Mouse (Mus musculus): ENCODE results near the gene Dgat2. TPM values are rescaled to one million over a fixed set of nuclear protein-coding genes. Genes with fewer than 3 reads are reported as not detected.

Gene Dgat2
- polyA plus RNA-seq (2012; fragmentation: generic; extraction: Trizol): 1 to 10 TPM; 1.2 to 4.2 TPM

DNA sequence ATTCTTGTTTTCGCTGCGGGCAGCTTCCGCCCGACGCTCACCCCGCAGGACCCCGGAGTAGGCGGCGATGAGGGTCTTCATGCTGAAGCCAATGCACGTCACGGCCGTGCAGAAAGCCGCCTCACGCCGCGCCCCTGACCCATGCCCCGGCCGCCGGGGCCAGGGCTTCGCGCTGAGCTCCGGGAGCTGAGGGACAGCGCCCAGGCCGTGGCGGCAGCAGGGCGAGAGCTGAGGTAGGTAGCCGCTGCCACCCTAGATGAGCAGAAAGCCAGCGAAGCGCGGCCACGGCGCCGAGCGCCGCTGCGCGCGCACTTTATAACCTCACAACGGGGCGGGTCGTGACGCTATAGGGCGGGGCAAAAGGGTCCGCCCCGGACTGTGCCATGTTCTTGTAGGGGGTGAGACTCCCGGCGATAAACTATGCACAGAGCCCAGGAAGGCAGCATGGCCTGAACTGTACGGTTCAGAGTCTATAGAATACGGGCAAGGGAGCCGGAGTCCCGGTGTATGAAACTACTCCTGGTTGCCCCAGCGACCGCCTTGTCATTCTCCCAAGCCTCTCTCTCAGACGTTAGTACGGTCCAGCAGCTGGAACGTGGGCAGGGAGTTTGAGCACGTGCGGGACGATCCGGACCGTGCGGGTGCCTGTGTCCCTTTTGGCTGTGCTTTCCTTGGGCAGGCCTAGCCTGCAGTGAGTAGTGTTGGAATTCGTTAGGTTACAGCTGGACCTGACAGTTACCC lies at the start of gene Dgat2:
Gene Dgat2, minus strand, starts transcription at position 288 of the 741 bp plus-strand sequence.

DNA sequence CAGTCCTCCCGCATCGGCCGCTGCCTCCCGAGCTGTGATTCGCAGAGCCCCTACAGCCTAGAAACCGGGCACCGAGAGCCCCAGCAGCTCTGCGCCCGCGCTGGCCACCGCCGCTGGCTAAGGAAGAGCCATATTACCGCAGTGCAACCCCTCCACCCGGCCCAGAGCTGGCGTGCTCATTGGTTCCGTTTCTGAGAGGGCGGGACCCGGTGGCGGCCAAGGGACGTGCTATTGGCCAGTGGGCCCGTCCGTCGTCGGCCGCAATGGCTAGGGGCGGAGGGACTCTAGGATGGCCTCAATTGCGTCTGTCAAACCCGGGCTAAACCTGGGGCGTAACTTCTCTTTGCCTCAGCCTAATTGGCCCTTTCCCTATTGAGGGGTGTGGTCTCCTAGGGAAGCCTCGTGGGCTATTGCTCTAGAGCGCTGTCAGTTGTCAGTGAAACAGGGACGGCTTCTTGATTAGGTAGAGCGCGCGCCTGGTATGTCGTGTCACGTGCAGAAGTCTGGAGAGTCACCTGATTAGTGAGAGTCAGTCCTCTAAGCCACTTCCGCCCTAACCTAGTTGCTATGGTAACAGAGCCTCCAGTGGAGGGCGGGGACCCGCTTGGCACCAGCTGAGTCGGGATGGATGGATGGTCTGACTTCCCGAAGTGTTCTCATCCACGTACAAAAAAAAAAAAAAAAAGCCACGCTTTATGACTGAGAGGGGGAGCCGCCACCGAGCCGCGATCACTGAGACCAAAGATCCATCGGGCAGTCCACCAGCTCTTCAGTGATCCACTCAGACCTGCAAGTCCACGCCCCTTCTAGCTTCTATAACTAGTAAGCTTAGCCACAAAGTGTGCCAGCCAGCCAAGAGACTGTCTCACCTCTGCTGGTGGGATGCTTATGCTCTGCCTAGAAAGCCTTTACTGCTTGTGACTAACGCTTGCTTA lies 41.3 kb downstream of the Dgat2 start, which contains the start of gene Uvrag:
Gene Uvrag, minus strand, starts transcription at position 158 of the 935 bp plus-strand sequence.

Other genes with a start within 250 kb of the Dgat2 start
- gene Uvrag, start 41.6 kb downstream of the Dgat2 start, polyA plus RNA-seq (2012; fragmentation: generic; extraction: Trizol): 1 to 10 TPM; 2.8 to 9.3 TPM
- under 1 TPM; 0.57 to 0.89 TPM for gene Mogat2, start 55.9 kb upstream of the Dgat2 start, polyA plus RNA-seq (2012; fragmentation: generic; extraction: Trizol)
- 10 to 100 TPM; 37.9 to 42.3 TPM for gene Map6, start 84.7 kb upstream of the Dgat2 start, polyA plus RNA-seq (2012; fragmentation: generic; extraction: Trizol)
- 1,000 to 10,000 TPM in 1 of 2 experiments, 100 to 1,000 TPM in 1; 299 to 1,092 TPM for gene Serpinh1, start 170.5 kb upstream of the Dgat2 start, polyA plus RNA-seq (2012; fragmentation: generic; extraction: Trizol)
- 10 to 100 TPM in 1 of 2 experiments, 1 to 10 TPM in 1; 8.4 to 14.2 TPM for gene Gdpd5, start 198.7 kb upstream of the Dgat2 start, polyA plus RNA-seq (2012; fragmentation: generic; extraction: Trizol)